Mouse (Mus musculus): ENCODE results near the gene Hcn1. TPM values are rescaled to one million over a fixed set of nuclear protein-coding genes. Genes with fewer than 3 reads are reported as not detected.

The Hcn1 gene
- total RNA-seq, 2 experiments from 2014 or later, result 0.03 to 0.06 TPM

- no peak for DNase-seq (ENCODE audit: low spot score in 2 of 2)
Measured at GRCm38 (mm10) chr13:117858416-117858815, 256.3 kb downstream of the Hcn1 start.

- no peak for DNase-seq (ENCODE audit: low spot score in 2 of 2)
Measured at GRCm38 (mm10) chr13:117877787-117878186, 275.7 kb downstream of the Hcn1 start.

- DNase-seq (ENCODE audit: low spot score in 2 of 2), result no peak
Measured at GRCm38 (mm10) chr13:117880471-117881225, 278.5 kb downstream of the Hcn1 start.

- no peak for DNase-seq (ENCODE audit: low spot score in 2 of 2)
Measured at GRCm38 (mm10) chr13:117892076-117892475, 290.0 kb downstream of the Hcn1 start.

GRCm38 (mm10) chr13:117898052-117898451 is 295.9 kb downstream of the Hcn1 start:
- no peak for DNase-seq (ENCODE audit: low spot score in 2 of 2)

- no peak for DNase-seq (ENCODE audit: low spot score in 2 of 2)
Measured at GRCm38 (mm10) chr13:117907801-117908200, 305.7 kb downstream of the Hcn1 start.

GRCm38 (mm10) chr13:117929734-117930133 is 327.6 kb downstream of the Hcn1 start:
- no peak for DNase-seq (ENCODE audit: low spot score in 2 of 2)

GRCm38 (mm10) chr13:117931746-117932145 is 329.6 kb downstream of the Hcn1 start:
- no peak for DNase-seq (ENCODE audit: low spot score in 2 of 2)

GRCm38 (mm10) chr13:117938761-117939160 is 336.6 kb downstream of the Hcn1 start:
- DNase-seq (ENCODE audit: low spot score in 2 of 2), result no peak

- DNase-seq (ENCODE audit: low spot score in 2 of 2), result no peak
Measured at GRCm38 (mm10) chr13:117940536-117941280, 338.6 kb downstream of the Hcn1 start.

- DNase-seq (ENCODE audit: low spot score in 2 of 2), result no peak
Measured at GRCm38 (mm10) chr13:117946843-117947242, 344.7 kb downstream of the Hcn1 start.

- no peak for DNase-seq (ENCODE audit: low spot score in 2 of 2)
Measured at GRCm38 (mm10) chr13:117947704-117948376, 345.7 kb downstream of the Hcn1 start.

- no peak for DNase-seq (ENCODE audit: low spot score in 2 of 2)
Measured at GRCm38 (mm10) chr13:117958496-117959421, 356.6 kb downstream of the Hcn1 start.

- no peak for DNase-seq (ENCODE audit: low spot score in 2 of 2)
Measured at GRCm38 (mm10) chr13:117964620-117965019, 362.5 kb downstream of the Hcn1 start.

- no peak for DNase-seq (ENCODE audit: low spot score in 2 of 2)
Measured at GRCm38 (mm10) chr13:117975382-117975781, 373.3 kb downstream of the Hcn1 start.

GRCm38 (mm10) chr13:117975823-117976222 is 373.7 kb downstream of the Hcn1 start:
- no peak for DNase-seq (ENCODE audit: low spot score in 2 of 2)

- DNase-seq (ENCODE audit: low spot score in 2 of 2), result no peak
Measured at GRCm38 (mm10) chr13:117984339-117984738, 382.2 kb downstream of the Hcn1 start.

GRCm38 (mm10) chr13:117999767-118000488 is 397.8 kb downstream of the Hcn1 start:
- no peak for DNase-seq (ENCODE audit: low spot score in 2 of 2)

- DNase-seq (ENCODE audit: low spot score in 2 of 2), result no peak
Measured at GRCm38 (mm10) chr13:118000538-118000937, 398.4 kb downstream of the Hcn1 start.

GRCm38 (mm10) chr13:118021176-118021575 is 419.1 kb downstream of the Hcn1 start:
- DNase-seq (ENCODE audit: low spot score in 2 of 2), result no peak

All from adrenal gland, adult 18-20 months (tissue).